Mouse (Mus musculus) layer of hippocampus, postnatal 25 days (tissue): ENCODE data around the gene Myo1d. TPM values are rescaled to one million over a fixed set of nuclear protein-coding genes. Genes with fewer than 3 reads are reported as not detected.

Experiments
- DNase-seq, 2 experiments: peaks; one replicate each; pipeline ENCODE4 v3.0.0; 2022; ENCODE audit warnings: mixed read lengths in 2 of 2, low spot score in 1 of 2; ENCODE audit errors: extremely low spot score in 1 of 2
- total RNA-seq, 2 experiments: library from RNA; stranded (reverse); gene quantifications; 2 replicates each; pipeline ENCODE4 v1.2.3; 2021

Myo1d gene
- total RNA-seq, 2 experiments from 2014 or later = 6.6 to 6.8 TPM

DNA sequence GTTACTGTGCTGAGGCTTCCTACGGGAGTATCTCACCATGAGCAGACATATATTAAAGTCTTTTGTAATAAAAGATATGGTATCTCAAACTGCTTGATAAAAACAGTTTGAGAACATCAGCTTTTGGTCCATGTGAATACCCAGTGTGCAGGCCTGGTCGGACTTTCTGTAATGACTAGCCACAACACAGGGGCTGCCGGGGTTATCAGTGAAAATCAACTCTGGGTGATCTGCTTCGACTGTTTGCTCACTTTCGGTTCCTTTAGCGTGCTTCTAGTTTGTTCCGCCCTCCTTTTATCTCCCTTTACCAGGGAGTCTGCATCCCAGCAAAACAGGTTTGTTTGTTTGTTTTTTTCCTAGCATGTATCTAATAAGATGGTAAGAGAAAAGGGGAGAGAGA is 3.6 kb upstream of the Myo1d start:
- no peak for DNase-seq

DNA sequence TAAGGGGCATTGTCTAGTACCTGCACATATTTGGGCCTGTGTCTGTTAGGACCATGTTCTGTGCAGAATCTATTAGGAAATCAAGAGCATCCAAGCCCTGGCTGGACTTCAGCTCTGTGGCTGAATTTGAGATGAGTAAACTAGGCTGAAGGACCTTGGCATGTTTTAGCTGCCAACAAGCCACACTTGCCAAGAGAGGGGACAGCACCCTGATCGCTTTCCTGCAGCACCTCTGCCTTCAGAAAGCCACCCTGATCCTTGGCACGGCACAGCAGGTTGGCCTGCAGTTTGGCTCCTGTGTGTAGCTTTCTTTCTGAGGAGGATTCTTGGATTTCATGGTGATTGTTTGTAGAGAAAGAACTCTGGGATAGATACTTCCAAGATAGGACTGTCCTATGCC is 1.7 kb upstream of the Myo1d start:
- no peak for DNase-seq

DNA sequence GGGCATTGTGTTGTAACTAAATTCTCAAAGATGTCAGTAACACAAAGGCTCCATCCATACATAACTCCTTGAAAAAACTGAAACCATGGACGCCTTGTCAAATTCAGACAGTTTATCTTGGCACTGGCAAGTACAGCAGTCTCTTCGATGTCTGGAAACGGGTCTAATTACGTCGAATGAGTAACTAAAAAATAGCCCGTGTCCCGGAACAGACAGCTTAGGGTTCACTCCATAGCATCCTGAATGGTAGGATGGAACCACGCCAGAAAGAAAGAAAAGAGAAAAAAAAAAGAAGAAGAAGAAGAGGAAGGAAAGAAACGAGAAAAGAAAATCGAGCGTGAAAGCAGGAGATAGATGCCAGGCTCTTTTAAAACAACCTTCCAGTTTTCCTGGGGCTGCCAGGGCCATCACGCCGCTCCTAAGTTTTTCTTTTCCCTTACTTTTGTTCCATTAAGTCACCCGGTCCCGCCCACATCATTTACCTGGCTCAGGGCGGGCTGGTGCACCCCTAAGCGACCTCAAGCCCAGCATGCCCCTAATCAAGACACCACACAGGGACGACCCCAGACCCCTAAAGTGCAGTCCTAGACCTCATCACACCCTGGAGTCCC is 804 bp downstream of the Myo1d start:
- DNase-seq = no peak

DNA sequence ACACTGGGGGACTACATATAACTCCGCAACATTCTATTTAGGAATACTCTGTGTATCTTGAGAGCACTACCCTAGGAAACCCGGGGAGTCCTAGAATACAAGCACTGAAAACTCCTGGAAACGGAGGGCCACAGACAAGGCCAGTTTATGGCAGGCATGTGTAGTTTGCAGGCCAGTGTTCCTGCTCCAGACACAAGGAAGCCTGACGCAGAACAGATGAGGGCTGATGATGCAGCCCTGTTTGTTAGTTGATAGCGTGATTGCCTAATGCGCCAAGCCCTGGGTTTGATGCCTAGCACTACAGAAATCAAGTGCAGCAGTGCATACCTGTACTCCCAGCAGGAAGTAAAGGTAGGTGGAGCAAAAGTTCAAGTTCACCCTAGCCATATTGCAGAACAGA is 1.7 kb downstream of the Myo1d start:
- DNase-seq = no peak

DNA sequence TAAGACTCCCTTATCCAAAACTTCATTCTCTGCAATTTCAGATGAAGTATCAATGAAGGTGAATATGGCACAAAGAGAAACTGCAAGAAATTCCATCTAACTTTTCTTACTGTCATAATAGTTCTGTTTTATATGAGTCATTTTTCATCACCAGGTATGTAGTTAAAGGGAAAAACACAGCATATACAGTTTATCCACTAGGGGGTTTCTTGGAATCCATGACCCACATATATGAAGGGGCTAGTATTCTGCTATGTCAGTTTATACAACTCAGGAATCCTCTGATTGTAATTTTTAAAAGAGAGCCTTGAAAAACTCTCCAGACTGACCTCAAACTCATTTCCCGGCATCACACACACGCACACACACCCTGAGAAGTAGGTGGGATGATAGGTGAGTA is 2.1 kb downstream of the Myo1d start:
- DNase-seq = no peak

DNA sequence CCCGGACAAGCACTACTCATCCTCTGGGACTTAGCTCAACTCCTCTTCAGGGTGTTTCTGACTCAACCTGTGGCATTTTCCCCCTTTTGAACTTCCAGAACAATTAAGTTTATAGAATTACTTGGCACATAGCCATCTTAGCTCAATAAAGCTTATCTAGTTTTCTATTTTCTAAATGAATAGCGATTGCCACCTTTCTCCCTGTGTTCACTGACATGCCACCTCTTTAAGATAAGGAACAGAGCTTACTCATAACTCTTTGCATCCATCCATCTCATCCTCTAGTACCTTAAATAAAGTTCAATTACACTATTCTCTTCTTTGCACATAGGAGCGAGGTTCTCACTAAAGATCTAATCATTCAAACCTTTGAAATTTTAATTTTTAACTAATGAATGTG is 4.3 kb downstream of the Myo1d start:
- DNase-seq = no peak

DNA sequence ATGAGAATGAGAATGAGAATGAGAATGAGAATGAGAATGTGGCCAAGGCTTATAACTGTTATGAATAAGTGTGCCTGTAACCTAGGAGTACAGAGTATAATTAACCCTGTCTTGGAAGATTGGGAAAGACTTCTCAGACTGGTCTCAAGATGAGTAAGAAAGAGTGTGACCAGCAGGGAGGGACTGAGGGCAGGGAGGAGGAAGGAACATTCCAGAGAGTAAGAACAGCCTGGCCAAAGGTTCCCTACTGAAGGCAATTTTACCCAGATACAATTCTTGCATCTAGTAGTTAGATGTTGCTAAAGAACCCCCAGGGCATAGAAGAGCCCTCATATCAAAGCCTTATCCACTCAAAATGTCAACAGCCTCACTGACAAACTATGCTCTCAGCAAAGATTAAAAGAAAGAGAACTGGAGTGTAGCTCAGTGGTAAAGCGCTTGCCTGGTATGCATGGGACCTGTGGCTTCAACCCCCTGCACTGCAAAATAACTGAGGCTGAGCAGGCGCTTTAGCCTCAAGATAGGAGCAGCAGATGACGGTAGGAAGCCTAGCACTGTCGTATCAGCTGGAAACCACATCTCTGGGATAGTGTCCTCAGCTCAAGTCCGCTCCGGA is 7.1 kb downstream of the Myo1d start:
- no peak for DNase-seq

DNA sequence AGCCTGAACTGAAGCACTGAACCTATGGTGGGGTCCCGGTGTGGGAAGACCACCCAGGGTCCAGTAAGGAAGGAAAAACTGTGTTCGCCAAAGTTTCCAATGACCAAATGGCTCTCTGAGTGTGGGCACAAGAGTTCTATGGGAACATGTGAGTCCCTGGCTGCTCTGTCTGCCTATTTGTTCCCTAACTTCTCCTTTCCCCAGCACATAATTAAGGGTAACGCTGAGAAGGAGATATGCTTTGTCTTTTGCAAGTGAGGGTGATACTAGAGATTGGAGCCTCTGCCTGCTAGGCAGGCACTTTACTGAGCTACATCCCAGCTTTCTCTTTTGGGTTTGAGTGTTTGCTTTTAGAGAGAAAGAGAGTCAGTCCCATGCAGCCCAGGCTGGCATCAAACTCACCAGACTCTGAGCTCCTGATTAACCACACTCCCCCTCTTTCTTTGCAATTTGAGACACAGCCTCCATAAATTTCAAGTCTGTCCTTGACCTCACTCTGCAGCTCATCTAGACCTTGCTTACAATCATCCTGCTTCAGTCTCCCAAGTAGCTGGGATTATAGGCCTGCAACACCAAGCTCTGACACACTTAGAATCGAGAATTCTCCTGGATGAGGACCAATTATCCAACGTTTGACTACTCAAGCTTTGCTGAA is 8.1 kb downstream of the Myo1d start:
- no peak for DNase-seq

DNA sequence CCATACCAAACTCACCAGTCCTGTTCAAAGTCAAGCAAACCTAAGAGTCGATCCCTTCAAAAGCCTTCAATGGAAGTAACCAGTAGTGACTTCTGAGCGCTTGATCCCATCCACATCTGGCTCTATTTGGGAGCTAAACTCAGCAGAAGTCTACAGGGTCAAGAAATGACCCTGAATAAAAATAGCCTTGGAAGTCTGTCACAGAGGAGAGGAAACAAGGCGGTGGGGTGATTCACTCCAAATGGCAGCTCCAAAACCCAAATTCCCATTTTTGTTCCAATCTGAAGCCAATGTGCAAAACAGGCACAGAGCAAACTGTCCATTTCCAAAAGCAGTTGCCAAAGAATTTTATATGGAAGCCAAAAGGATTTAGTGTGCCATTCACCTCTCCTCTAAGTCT is 8.6 kb downstream of the Myo1d start:
- DNase-seq = no peak

DNA sequence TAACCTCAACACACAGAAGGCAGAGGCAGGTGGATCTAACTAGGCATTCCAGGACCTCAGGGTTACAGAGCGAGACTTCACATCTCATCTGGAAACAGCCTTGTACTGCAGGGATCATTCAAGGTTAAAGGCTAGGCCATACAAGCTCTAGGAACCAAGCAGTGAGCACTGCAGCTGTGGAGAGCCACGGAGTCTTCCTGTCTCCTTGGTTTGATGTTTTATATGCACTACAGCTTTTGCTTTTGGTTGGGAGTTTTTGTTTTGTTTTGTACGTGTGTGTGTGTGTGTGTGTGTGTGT is 12.6 kb downstream of the Myo1d start:
- DNase-seq = no peak

DNA sequence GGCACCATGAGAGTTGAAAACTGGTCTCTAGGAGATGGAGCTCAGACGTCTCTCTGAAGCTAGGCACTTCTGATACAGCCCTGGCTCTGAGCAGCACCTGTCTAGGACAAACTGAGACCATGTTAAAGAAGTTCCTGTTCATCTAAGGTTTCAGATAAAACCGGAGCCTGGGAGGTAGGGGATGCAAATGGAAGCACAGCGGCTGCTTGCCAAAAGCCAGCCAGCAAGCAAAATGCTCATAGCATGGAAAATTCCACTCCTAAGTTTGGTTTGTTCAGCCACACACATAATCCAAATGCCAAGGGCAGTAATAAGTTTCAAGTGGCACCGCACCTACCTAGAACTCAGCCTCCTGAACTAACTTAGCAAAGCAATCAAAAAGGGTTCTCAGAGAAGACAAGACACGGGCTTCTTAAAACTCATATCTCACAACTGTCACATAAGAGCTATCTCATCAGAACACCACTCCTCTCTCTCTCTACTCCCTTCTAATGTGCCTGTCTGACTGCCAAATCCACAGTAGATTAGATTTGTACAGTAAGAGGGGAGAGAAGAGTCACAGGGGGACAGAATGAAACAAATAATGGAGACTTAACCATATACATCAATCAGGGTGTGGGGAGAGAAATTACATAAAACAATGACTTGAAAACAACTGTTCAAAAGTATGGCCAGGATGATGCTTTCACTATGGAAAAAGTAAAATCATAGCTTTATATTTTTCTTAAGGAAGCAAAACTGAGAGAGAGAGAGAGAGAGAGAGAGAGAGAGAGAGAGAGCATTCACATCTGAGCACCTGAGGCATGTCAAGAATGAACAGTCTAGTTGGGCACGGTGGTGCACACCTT is 13.1 kb downstream of the Myo1d start:
- DNase-seq = no peak

DNA sequence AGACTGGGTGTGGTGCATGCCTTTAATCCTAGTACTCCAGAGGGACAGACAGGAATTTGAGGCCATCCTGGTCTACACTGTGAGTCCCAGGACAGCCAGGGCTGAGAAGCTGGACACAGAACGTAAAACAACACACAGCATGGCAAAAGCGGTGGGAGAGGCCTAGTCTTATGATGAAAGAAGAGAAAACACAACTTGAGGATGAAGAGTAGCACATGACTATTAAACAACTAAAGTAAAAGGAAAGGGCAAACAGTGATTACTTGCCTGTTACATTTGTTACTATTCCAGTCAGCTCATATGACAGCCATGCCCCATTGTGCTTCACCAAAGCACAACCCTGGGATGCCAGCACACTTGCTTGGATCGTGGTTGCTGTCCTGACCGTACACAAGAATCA is 13.8 kb downstream of the Myo1d start:
- DNase-seq = no peak

DNA sequence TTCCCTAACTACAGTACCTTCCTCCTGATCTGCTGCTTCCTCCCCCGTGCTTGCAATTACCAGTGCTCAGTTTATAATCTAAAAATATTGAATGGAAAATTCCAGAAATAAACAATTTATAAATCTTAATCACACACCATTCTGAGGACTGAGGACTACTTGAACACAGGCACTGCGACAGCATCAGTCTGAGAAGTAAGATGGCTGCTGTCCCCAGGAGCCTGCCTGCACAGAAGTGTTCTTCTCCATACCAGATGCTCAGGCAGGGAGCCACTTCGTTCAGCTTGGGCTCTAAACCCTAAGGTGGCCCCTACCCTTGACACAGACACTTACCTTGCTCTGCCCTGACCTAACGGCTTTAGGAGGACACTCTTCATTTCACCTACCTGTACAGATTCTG is 17.8 kb downstream of the Myo1d start:
- no peak for DNase-seq

DNA sequence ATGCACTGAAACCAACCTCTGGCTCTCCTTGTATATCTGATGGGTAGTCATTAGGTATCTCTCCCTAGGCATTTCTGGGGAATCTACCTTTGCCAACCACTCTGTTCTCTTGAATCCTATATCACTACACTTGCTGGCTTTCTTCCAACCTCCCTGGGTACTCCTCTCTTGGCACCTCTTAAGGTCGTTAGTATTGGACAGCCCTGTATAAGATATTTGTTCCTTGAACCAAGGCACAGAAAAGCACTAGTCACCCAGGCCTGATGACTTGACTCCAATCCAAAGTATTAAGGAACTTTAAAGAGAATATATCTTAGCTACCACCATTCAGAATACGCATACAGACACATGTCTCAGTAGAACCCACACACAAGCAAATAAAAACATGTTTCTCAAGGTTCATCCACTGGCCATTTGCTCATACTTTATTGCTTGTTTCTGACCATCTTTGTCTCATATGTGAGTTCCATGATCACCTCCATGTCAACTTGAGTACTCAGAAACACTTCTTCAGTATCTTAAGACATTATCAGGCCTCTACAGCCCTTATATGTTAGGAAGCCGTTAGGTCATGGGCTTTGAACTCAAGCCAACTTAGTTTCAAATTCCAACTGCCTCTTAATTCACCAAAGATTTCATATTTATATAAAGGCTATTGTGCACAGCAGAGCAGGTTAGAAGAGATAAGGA is 18.4 kb downstream of the Myo1d start:
- DNase-seq = no peak

DNA sequence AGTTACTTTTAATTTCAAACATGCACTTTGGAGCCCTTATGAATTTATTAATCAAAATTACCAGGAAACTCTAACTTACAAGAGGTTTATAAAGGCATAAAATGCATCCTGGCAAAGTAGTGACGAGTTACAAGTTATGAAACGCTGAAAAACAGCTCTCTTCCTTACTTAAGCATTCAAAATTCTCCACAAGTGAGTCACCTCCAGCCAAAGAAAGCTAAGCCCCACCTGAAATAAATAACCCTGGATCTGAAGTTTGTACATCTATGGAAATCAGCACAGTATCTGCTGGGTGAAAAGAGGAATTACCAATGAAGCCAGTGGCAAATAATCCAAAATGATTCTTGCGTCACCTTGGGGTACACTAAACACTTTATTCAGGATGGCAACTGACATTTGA is 20.8 kb downstream of the Myo1d start:
- no peak for DNase-seq

DNA sequence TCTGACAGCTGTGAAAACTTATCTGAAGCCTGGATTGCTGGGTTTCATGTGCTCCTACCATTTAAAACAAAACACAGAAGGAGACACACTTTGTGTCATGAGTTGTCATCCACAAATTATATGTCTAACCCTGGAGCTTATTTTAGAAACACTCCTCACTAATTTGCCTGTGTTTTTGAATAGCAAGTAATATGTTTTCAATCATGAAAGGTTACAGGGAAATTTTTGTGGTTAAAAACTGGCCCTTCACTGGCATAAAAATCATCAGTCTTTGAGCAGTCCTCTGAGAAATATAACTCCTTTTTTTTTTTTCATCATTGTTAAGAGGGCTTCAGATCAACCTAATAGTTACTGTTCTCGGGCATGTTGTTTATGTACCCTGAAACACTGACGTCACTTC is 25.6 kb downstream of the Myo1d start:
- DNase-seq = no peak

DNA sequence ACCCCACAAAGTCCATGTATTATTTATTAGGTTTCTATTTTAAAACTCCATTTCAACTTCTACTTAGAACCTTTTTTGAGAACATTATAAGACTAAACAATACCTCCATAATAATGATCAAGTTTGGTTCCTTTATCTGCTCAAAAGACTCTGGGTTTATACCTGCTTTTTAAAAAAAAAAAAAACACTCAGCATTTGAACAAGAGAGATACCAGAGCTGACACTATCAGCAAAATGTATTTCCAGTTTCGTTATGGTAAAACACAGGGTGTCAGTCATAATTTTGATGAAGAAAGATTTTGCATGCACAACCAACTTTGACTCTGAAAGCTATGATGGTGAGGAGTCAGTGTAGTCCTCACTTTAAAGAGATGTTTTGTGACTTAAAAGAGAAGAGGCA is 28.7 kb downstream of the Myo1d start:
- no peak for DNase-seq

DNA sequence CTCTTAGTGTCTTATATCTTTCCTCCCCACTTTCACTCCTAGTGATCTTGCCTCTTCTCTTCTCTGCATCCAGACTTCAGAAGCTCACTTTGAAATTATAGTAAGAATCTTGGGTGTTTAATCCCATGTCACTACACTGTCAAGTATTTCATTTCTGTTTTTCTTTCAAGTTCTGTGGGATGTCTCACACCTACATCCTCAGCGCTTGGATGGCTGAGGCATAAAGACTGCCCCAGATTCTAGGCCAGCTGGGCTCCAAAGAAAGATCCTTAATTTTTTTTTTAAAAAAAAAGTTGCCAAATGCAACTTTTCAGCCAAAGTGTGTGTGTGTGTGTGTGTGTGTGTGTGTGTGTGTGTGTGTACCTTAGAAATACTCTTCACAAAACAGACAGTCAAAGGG is 30.6 kb downstream of the Myo1d start:
- DNase-seq = no peak

DNA sequence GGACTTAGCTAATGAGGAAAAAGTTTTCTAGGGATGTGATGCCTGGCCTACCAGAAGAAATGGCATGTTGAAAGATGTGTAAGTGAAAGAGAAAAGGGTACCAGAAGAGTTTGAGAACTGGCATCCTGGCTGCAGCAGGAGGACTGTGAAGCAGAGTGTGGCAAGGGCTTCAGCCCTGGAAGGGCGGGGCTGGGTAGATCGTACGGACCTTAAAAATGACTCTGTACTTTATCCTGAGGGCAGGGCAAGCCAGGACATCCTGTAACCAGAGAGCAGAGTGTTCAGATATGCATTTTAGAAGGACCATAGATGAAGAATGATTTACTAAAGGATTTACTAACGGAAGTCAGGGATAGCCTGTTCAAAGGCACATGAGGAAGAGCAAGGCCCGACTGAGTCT is 34.4 kb downstream of the Myo1d start:
- DNase-seq = no peak

DNA sequence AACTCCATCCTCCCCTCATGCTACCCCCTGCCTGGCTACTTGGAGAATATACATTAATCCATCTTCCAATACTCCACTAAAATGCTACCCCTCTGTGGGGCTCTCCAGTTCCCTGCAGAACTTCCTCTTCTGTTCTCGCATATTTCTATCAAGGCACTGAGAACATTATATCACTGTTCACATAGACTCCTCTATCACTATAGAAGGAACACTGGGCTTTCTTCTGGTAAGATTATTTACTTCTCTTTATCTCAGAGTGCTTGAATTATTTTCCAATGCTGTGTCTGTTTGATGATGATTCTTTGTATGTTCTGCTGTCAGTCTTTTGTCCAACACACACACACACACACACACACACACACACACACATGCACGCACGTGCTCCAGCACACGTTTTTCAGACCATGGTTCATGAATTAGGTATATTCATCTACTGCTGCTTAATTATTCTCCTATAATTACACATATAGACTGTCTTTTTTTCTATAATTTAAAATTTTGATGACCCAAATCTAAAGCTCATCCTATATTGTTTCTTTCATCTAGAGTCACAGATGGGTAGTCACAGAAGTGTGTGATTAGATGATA is 35.9 kb downstream of the Myo1d start:
- DNase-seq = no peak

DNA sequence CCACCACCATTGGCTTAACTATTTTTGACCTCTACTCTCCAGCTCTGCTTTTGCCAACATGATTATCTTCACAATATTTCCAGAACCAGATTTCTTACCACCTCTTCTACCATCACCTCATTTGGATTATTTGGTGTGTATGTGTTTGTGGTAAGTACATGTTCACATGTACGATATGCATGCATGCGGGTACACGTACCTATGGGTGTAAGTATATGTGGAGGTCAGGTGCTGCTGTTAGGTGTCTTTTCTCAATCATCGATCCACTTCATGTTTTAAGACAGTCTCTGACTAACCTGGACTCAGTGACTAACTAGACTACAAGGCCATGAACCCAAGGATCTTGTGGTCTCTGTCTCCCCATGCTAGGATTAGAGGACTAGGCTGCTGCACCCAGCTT is 37.4 kb downstream of the Myo1d start:
- DNase-seq = no peak
